Mouse (Mus musculus): ENCODE data around the gene Eif4g3. TPM values are rescaled to one million over a fixed set of nuclear protein-coding genes. Genes with fewer than 3 reads are reported as not detected.

Gene Eif4g3
- total and polyA plus RNA-seq, 3 experiments: 22.8 to 63.7 TPM; not detected in 1

- no peaks in the 10 kb centered on the region for H3K27me3 ChIP-seq (ENCODE audit: control insufficient read depth in 1 of 2, insufficient read depth in 2 of 2, low read length in 2 of 2)
- peaks cover 3 to 9% of the 10 kb centered on the region in 2 experiments for H3K4me1 ChIP-seq (ENCODE audit: control insufficient read depth in 1 of 2, insufficient read depth in 2 of 2, low read length in 2 of 2)
- H3K9me3 ChIP-seq (replicated peaks; ENCODE audit: insufficient read depth, low read length): no peaks in the 10 kb centered on the region
- peaks cover 21% of the 10 kb centered on the region for H3K79me2 ChIP-seq (ENCODE audit: control insufficient read depth, insufficient read depth, low read length, poor library complexity)
- H3K4me3 ChIP-seq (ENCODE audit: control insufficient read depth in 1 of 2, insufficient read depth in 1 of 2, low read depth in 2 of 2, low read length in 2 of 2): no peak overlapping the region
- DNase-seq (ENCODE audit: low read depth, low spot score): no peak
- no peak overlapping the region for H3K9ac ChIP-seq (ENCODE audit: control insufficient read depth, low read depth, low read length, poor library complexity, severe bottlenecking)
- TF ChIP-seq TBP (IDR thresholded peaks at IDR 0.05; ENCODE audit: low read depth, low read length) (no peak), UBTF (IDR thresholded peaks at IDR 0.05; ENCODE audit: borderline replicate concordance, insufficient read depth, low read depth, low read length) (no peak), USF1 (IDR thresholded peaks at IDR 0.05; ENCODE audit: low read depth, low read length) (no peak), E2F4 (IDR thresholded peaks at IDR 0.05; ENCODE audit: borderline replicate concordance, low read depth, low read length) (no peak), MYB (IDR thresholded peaks at IDR 0.05; ENCODE audit: low read depth, low read length) (no peak), TCF12 (IDR thresholded peaks at IDR 0.05; ENCODE audit: low read depth, low read length) (no peak), EP300 (IDR thresholded peaks at IDR 0.05; ENCODE audit: low read depth in 1 of 2, low read length in 2 of 2) (no peak), POLR2AphosphoS2 (IDR thresholded peaks at IDR 0.05; ENCODE audit: low read length) (no peak), ZC3H11A (IDR thresholded peaks at IDR 0.05; ENCODE audit: low read depth, low read length) (no peak)
- H3K27ac ChIP-seq (ENCODE audit: control insufficient read depth, low read depth, low read length): no peak overlapping the region
- H3K36me3 ChIP-seq (ENCODE audit: control insufficient read depth in 1 of 2, insufficient read depth in 2 of 2, low read length in 2 of 2): peaks cover 5 to 14% of the 10 kb centered on the region in 2 experiments
Measured at GRCm38 (mm10) chr4:138023403-138024100, 30.7 kb downstream of the Eif4g3 start.

- Histone ChIP-seq H3K9ac (ENCODE audit: control insufficient read depth, low read depth, low read length, poor library complexity, severe bottlenecking) (no peak overlapping the region), H3K4me1 (ENCODE audit: control insufficient read depth in 1 of 2, insufficient read depth in 2 of 2, low read length in 2 of 2) (peaks cover 3 to 4% of the 10 kb centered on the region in 2 experiments), H3K4me3 (ENCODE audit: control insufficient read depth in 1 of 2, insufficient read depth in 1 of 2, low read depth in 2 of 2, low read length in 2 of 2) (no peak overlapping the region), H3K9me3 (replicated peaks; ENCODE audit: insufficient read depth, low read length) (no peaks in the 10 kb centered on the region), H3K27me3 (ENCODE audit: control insufficient read depth in 1 of 2, insufficient read depth in 2 of 2, low read length in 2 of 2) (no peaks in the 10 kb centered on the region), H3K79me2 (ENCODE audit: control insufficient read depth, insufficient read depth, low read length, poor library complexity) (peaks cover 7% of the 10 kb centered on the region), H3K36me3 (ENCODE audit: control insufficient read depth in 1 of 2, insufficient read depth in 2 of 2, low read length in 2 of 2) (peaks cover 0 to 13% of the 10 kb centered on the region in 2 experiments; a peak in 2 of 4 replicates), H3K27ac (ENCODE audit: control insufficient read depth, low read depth, low read length) (no peak overlapping the region)
- TF ChIP-seq CTCF (IDR thresholded peaks at IDR 0.05 in 2 of 3, conservative IDR thresholded peaks at IDR 0.05 in 1 of 3; ENCODE audit: control insufficient read depth in 1 of 3, insufficient read depth in 1 of 3, low read depth in 2 of 3, low read length in 3 of 3, poor library complexity in 1 of 3, severe bottlenecking in 1 of 3): no peak
- TF ChIP-seq CHD1 (IDR thresholded peaks at IDR 0.05; ENCODE audit: low read depth, low read length): no peak
- no peak for TF ChIP-seq POLR2AphosphoS5 (IDR thresholded peaks at IDR 0.05; ENCODE audit: borderline replicate concordance, low read depth, low read length)
- no peak for TF ChIP-seq MAZ (IDR thresholded peaks at IDR 0.05; ENCODE audit: low read depth, low read length)
- no peak for TF ChIP-seq E2F4 (IDR thresholded peaks at IDR 0.05; ENCODE audit: borderline replicate concordance, low read depth, low read length)
- TF ChIP-seq UBTF (IDR thresholded peaks at IDR 0.05; ENCODE audit: borderline replicate concordance, insufficient read depth, low read depth, low read length): no peak
- TF ChIP-seq KAT2A (conservative IDR thresholded peaks at IDR 0.05; ENCODE audit: low read depth, low read length): no peak
- TF ChIP-seq USF1 (IDR thresholded peaks at IDR 0.05; ENCODE audit: low read depth, low read length): no peak
- TF ChIP-seq POLR2AphosphoS2 (IDR thresholded peaks at IDR 0.05; ENCODE audit: low read length): no peak
- TF ChIP-seq MYB (IDR thresholded peaks at IDR 0.05; ENCODE audit: low read depth, low read length): no peak
- no peak for TF ChIP-seq ZKSCAN1 (IDR thresholded peaks at IDR 0.05; ENCODE audit: low read depth, low read length)
- no peak for TF ChIP-seq MAX (IDR thresholded peaks at IDR 0.05; ENCODE audit: low read length)
- no peak for TF ChIP-seq TAL1 (IDR thresholded peaks at IDR 0.05; ENCODE audit: low read length)
- no peak for TF ChIP-seq MXI1 (IDR thresholded peaks at IDR 0.05; ENCODE audit: low read depth, low read length)
- no peak for TF ChIP-seq ZMIZ1 (IDR thresholded peaks at IDR 0.05; ENCODE audit: low read depth, low read length)
- TF ChIP-seq MAFK (IDR thresholded peaks at IDR 0.05; ENCODE audit: borderline replicate concordance, low read depth, low read length): no peak
- DNase-seq (ENCODE audit: low read depth, low spot score): no peak
Measured at GRCm38 (mm10) chr4:138029168-138029567, 36.3 kb downstream of the Eif4g3 start.
